Mouse (Mus musculus): ENCODE data around the gene Mcpt9. TPM values are rescaled to one million over a fixed set of nuclear protein-coding genes. Genes with fewer than 3 reads are reported as not detected.

Gene Mcpt9
- under 1 TPM in 1 of 2 experiments, not detected in 1; 0.32 TPM for polyA plus RNA-seq (2017; shearing (Covaris generic))

GRCm38 (mm10) chr14:56030395-56030794 is at the start of gene Mcpt9:
Mcpt9 (minus strand) TSS chr14:56030495.

GRCm38 (mm10) chr14:56062213-56062612 is 31.9 kb upstream of the Mcpt9 start, which contains the start of gene Mcpt4:
Mcpt4 (minus strand) TSS chr14:56062313.

GRCm38 (mm10) chr14:56041792-56042191 is 11.5 kb upstream of the Mcpt9 start, which contains the start of gene Mcpt2:
Mcpt2 (plus strand) TSS chr14:56042041.

GRCm38 (mm10) chr14:56017671-56018070 is 12.6 kb downstream of the Mcpt9 start, which contains the start of gene Mcpt1:
Mcpt1 (plus strand) TSS chr14:56017971.

Other genes with a start within 250 kb of the Mcpt9 start
- gene Adcy4, start 246.4 kb downstream of the Mcpt9 start, polyA plus RNA-seq (2017; shearing (Covaris generic)) = under 1 TPM; 0.04 to 0.45 TPM
- 10 to 100 TPM; 62.4 to 75.6 TPM for gene Ripk3, start 241.6 kb downstream of the Mcpt9 start, polyA plus RNA-seq (2017; shearing (Covaris generic))
- gene Nfatc4, start 207.4 kb downstream of the Mcpt9 start, polyA plus RNA-seq (2017; shearing (Covaris generic)) = 1 to 10 TPM in 1 of 2 experiments, not detected in 1; 1.6 TPM
- 1 to 10 TPM in 1 of 2 experiments, under 1 TPM in 1; 0.22 to 1.5 TPM for gene Nynrin, start 176.5 kb downstream of the Mcpt9 start, polyA plus RNA-seq (2017; shearing (Covaris generic))
- gene Cbln3, start 146.1 kb downstream of the Mcpt9 start, polyA plus RNA-seq (2017; shearing (Covaris generic)) = under 1 TPM; 0.33 to 0.48 TPM
- 10 to 100 TPM; 67.6 to 78.9 TPM for gene Khnyn, start 145.5 kb downstream of the Mcpt9 start, polyA plus RNA-seq (2017; shearing (Covaris generic))
- gene Sdr39u1, start 130.2 kb downstream of the Mcpt9 start, polyA plus RNA-seq (2017; shearing (Covaris generic)) = 10 to 100 TPM; 72.3 to 79.5 TPM
- gene Cma1, start 85.8 kb downstream of the Mcpt9 start, polyA plus RNA-seq (2017; shearing (Covaris generic)) = not detected
- not detected for gene Cma2, start 79.5 kb downstream of the Mcpt9 start, polyA plus RNA-seq (2017; shearing (Covaris generic))
- not detected for gene Mcpt1, start 12.5 kb downstream of the Mcpt9 start, polyA plus RNA-seq (2017; shearing (Covaris generic))
- not detected for gene Mcpt2, start 11.5 kb upstream of the Mcpt9 start, polyA plus RNA-seq (2017; shearing (Covaris generic))
- gene Mcpt4, start 31.8 kb upstream of the Mcpt9 start, polyA plus RNA-seq (2017; shearing (Covaris generic)) = not detected
- under 1 TPM; 0.19 to 0.58 TPM for gene Mcpt8, start 54.8 kb upstream of the Mcpt9 start, polyA plus RNA-seq (2017; shearing (Covaris generic))
- under 1 TPM in 1 of 2 experiments, not detected in 1; 0.54 TPM for gene Ctsg, start 72.1 kb upstream of the Mcpt9 start, polyA plus RNA-seq (2017; shearing (Covaris generic))
- under 1 TPM in 1 of 2 experiments, not detected in 1; 0.18 TPM for gene Gzme, start 90.1 kb upstream of the Mcpt9 start, polyA plus RNA-seq (2017; shearing (Covaris generic))
- under 1 TPM in 1 of 2 experiments, not detected in 1; 0.29 TPM for gene Gzmd, start 102.1 kb upstream of the Mcpt9 start, polyA plus RNA-seq (2017; shearing (Covaris generic))
- gene Gzmg, start 129.1 kb upstream of the Mcpt9 start, polyA plus RNA-seq (2017; shearing (Covaris generic)) = not detected
- not detected for gene Gzmn, start 144.1 kb upstream of the Mcpt9 start, polyA plus RNA-seq (2017; shearing (Covaris generic))
- not detected for gene Gzmf, start 180.9 kb upstream of the Mcpt9 start, polyA plus RNA-seq (2017; shearing (Covaris generic))
- 1 to 10 TPM; 4.9 to 7.4 TPM for gene Gzmc, start 204.2 kb upstream of the Mcpt9 start, polyA plus RNA-seq (2017; shearing (Covaris generic))
- 10 to 100 TPM in 1 of 2 experiments, 1 to 10 TPM in 1; 4.9 to 17.7 TPM for gene Gzmb, start 231.8 kb upstream of the Mcpt9 start, polyA plus RNA-seq (2017; shearing (Covaris generic))